In the genomic region with DNA sequence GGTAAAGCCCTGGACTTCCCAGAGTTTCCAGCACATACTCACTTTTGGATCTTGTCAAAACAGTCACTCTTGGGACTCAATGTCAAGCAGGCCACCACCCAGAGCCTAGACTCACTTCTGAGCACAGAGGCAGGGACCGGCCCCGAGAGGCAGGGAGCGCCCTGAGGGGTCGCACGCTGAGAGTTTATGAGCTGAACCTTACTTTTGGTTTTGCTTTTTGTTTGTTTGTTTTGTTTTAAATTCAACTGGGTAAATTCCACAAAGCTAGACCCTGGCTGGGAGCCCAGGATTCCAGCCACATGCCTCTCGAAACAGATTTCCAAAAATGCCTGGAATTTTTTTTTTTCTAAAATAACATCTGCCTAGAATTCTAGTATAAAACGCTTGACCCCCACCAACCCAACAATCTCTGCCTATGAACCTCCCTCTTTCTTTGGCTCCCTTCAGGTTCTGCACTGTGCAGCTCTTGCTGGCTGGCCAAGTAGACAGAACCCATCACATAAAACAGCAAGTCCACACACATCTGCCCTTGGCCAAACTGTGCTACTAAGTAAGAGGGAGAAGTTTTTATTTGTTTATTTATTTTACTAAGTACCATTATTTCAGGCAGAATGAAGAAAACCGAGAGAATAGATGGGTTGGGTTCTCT, we compare ENCODE assay signal across 14 mouse cellular contexts. TPM values are rescaled to one million over a fixed set of nuclear protein-coding genes. Genes with fewer than 3 reads are reported as not detected.
A peak's percentile ranks its signal among the peaks of the same experiment; 100 is the strongest.
DNase-seq lines count a peak whose midpoint lies in the region; ATAC-seq and TF ChIP-seq lines count a peak whose summit lies in the region.
"Had no signal": no experiment of that assay in that cellular context is flagged by ENCODE, and none has a peak within 500 bp of the region (broad histone marks: within the 10 kb centered on the region; RNA-seq: fewer than 3 reads in every experiment).

No protein-coding gene starts in this region.

- no peak overlapping the region for H3K4me3 ChIP-seq in heart, adult 2 months
- H3K4me3 ChIP-seq in lung, postnatal 0 days (ENCODE audit: low read depth, low read length) = no peak overlapping the region
- no peak overlapping the region for H3K4me3 ChIP-seq in stomach, postnatal 0 days (ENCODE audit: low read depth, low read length)
- H3K4me3 ChIP-seq: forebrain, embryonic 10.5 days had no signal

- no peaks in the 10 kb centered on the region for H3K27me3 ChIP-seq in heart, adult 2 months (ENCODE audit: control insufficient read depth, insufficient read depth, low read length)
- no peaks in the 10 kb centered on the region for H3K27me3 ChIP-seq in lung, postnatal 0 days (replicated peaks; ENCODE audit: insufficient read depth, low read length)
- no peaks in the 10 kb centered on the region for H3K27me3 ChIP-seq in stomach, postnatal 0 days (ENCODE audit: control insufficient read depth, insufficient read depth, low read length)

- no peaks in the 10 kb centered on the region for H3K9me3 ChIP-seq in lung, postnatal 0 days (ENCODE audit: low read length)
- H3K9me3 ChIP-seq in stomach, postnatal 0 days (ENCODE audit: control insufficient read depth, low read length) = no peaks in the 10 kb centered on the region
- H3K9me3 ChIP-seq: forebrain, embryonic 10.5 days had no signal

- 0 out of 2 replicates have a peak, but pooled peaks have one; percentile 7 for TF ChIP-seq EP300 in heart, adult 2 months (IDR thresholded peaks at IDR 0.05; ENCODE audit: insufficient read depth, low read depth, low read length)
- TF ChIP-seq EP300 in lung, postnatal 0 days (IDR thresholded peaks at IDR 0.05) = no peak
- TF ChIP-seq EP300 in stomach, postnatal 0 days (optimal IDR thresholded peaks at IDR 0.05) = no peak

- no peak overlapping the region for H3K27ac ChIP-seq in heart, adult 2 months
- H3K27ac ChIP-seq in lung, postnatal 0 days (ENCODE audit: low read length) = 0 out of 2 replicates have a peak overlapping the region, but pooled peaks have one; percentile 23
- H3K27ac ChIP-seq in stomach, postnatal 0 days (replicated peaks) = no peak overlapping the region
- H3K27ac ChIP-seq: forebrain, embryonic 10.5 days had no signal

- ATAC-seq in lung, postnatal 0 days = no peak
- ATAC-seq in stomach, postnatal 0 days (ENCODE audit: low FRiP score, low TSS enrichment) = no peak
- ATAC-seq: CD4-positive, CD25-positive, alpha-beta regulatory T cell, adult 4 months; liver, postnatal 0 days had no signal

- no peaks in the 10 kb centered on the region for H3K36me3 ChIP-seq in heart, adult 2 months (ENCODE audit: control insufficient read depth, insufficient read depth, low read length)
- no peaks in the 10 kb centered on the region for H3K36me3 ChIP-seq in lung, postnatal 0 days (ENCODE audit: insufficient read depth, low read length)
- H3K36me3 ChIP-seq in stomach, postnatal 0 days (ENCODE audit: control insufficient read depth, insufficient read depth, low read length) = no peaks in the 10 kb centered on the region
- H3K36me3 ChIP-seq: forebrain, embryonic 10.5 days had no signal

- no peak for TF ChIP-seq CTCF in heart, adult 2 months (IDR thresholded peaks at IDR 0.05)
- no peak for TF ChIP-seq CTCF in lung, postnatal 0 days (IDR thresholded peaks at IDR 0.05)
- TF ChIP-seq CTCF in stomach, postnatal 0 days (IDR thresholded peaks at IDR 0.05; ENCODE audit: low read depth) = no peak

- no peaks in the 10 kb centered on the region; the same call in 1 of the 2 replicates for H3K4me1 ChIP-seq in heart, adult 2 months (ENCODE audit: control insufficient read depth, insufficient read depth, low read length)
- no peaks in the 10 kb centered on the region; the same call in 1 of the 2 replicates for H3K4me1 ChIP-seq in lung, postnatal 0 days (ENCODE audit: insufficient read depth, low read depth, low read length)
- no peaks in the 10 kb centered on the region for H3K4me1 ChIP-seq in stomach, postnatal 0 days (replicated peaks; ENCODE audit: control insufficient read depth, insufficient read depth)
- H3K4me1 ChIP-seq: forebrain, embryonic 10.5 days had no signal

- DNase-seq in heart, adult 2 months = peak; percentile 37 to 42
- no peak for DNase-seq in heart, adult 8-10 months (ENCODE audit: low spot score)
- peak; percentile 90 for DNase-seq in NIH3T3 (ENCODE audit: low read depth)
- DNase-seq in kidney, adult 9 months = peak; percentile 73
- DNase-seq in lung, postnatal 0 days (ENCODE audit: low spot score) = peak; percentile 43
- no peak for DNase-seq in stomach, postnatal 0 days (ENCODE audit: low spot score)
- no peak for DNase-seq in cerebellum, adult 8-10 months
- DNase-seq: adrenal gland, postnatal 25 days; heart, adult 11 months; liver, postnatal 0 days; midbrain, embryonic 14.5 days; right cerebral cortex, postnatal 25 days had no signal

- TF ChIP-seq POLR2A in heart, adult 2 months (IDR thresholded peaks at IDR 0.05; ENCODE audit: insufficient read depth, low read depth, low read length) = no peak

- H3K9ac ChIP-seq in heart, adult 2 months (ENCODE audit: low read depth, low read length) = no peak overlapping the region
- H3K9ac ChIP-seq in lung, postnatal 0 days (replicated peaks; ENCODE audit: low read depth) = no peak overlapping the region
- no peak overlapping the region for H3K9ac ChIP-seq in stomach, postnatal 0 days (ENCODE audit: low read length)
- H3K9ac ChIP-seq: liver, postnatal 0 days had no signal

- 51% methylated on average over 8 of the region's 8 CpGs for WGBS in heart, adult 2 months
- WGBS in lung, postnatal 0 days = 26% methylated on average over 8 of the region's 8 CpGs
- 54% methylated on average over 8 of the region's 8 CpGs for WGBS in stomach, postnatal 0 days

- H3K4me2 ChIP-seq in lung, postnatal 0 days (replicated peaks; ENCODE audit: low read depth, low read length) = 0 out of 2 replicates have a peak overlapping the region, but pooled peaks have one; percentile 18
- H3K4me2 ChIP-seq in stomach, postnatal 0 days (replicated peaks; ENCODE audit: low read depth) = no peak overlapping the region

- intact Hi-C loops in heart, adult 2 months (cut with DNase I) = no loop called here

- no peaks in the 10 kb centered on the region for H3K79me2 ChIP-seq in heart, adult 2 months (replicated peaks; ENCODE audit: control insufficient read depth, insufficient read depth, low read length)

RNA-seq across cellular contexts. Expression of gene Vgll4, which starts 28.5 kb away (rescaled TPM):
- total RNA-seq in heart, adult 2 months (2021) = 10 to 100 TPM; 23.5 to 24.7 TPM
- polyA plus RNA-seq in heart, adult 2 months (2012; rRNA removed) = 22.3 and 24.2 TPM in 2 replicates
- 10 to 100 TPM; 19.9 to 23.5 (median 21.4) TPM for total RNA-seq in heart, adult 8-10 months (2022)
- polyA plus RNA-seq in lung, postnatal 0 days (2015; fragmentation: Nextera tagmentation; extraction: Ambion mirVana) = 104 and 108 TPM in 2 replicates
- polyA plus RNA-seq in stomach, postnatal 0 days (2015; fragmentation: Nextera tagmentation; extraction: Ambion mirVana) = 38.5 and 42.1 TPM in 2 replicates

Comparison
In these comparisons a context has a peak if more than half of its experiments do, and no peak if none do; other contexts are left out.
1. DNase-seq: peak in heart, adult 2 months (2 of 2), NIH3T3 (single experiment), kidney, adult 9 months (single experiment) and lung, postnatal 0 days (single experiment); none in heart, adult 8-10 months (single experiment), stomach, postnatal 0 days (single experiment) and cerebellum, adult 8-10 months (single experiment).